Mouse (Mus musculus): ENCODE measurements at regions not wholly inside any gene's neighbourhood (a gene's known extent, or its start where the extent isn't known, plus 50 kb on each side); places are given as distances from the start of the nearest gene placed in this dataset.

DNA sequence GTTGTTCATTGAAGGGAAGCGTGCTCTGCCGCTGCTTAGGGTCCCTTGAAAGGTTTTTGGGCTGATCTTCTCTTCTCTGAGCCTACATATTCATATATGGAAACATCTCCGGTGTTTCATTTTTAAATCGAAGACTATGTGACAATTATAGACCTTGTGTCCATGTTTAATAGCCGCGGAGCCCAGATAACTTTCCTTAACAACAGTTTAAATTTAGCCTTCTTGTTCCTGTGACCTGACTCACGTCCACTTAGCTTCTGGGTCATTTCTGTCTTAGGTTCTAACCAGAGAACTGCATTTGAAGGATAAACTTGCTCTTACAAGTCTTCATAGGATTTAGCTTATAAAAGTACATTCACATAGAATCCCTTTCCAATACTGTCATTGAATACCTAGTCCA, 153.6 kb downstream of the Sptssa start:
- no peaks in the 10 kb centered on the region for H3K27me3 ChIP-seq (ENCODE audit: control insufficient read depth, insufficient read depth, low read length)
- no peak overlapping the region for H3K27ac ChIP-seq (replicated peaks; ENCODE audit: low read depth, low read length)
- H3K4me2 ChIP-seq (ENCODE audit: low read depth, severe bottlenecking): no peak overlapping the region
- 92% methylated on average over 7 of the region's 7 CpGs for WGBS
- no peaks in the 10 kb centered on the region for H3K9me3 ChIP-seq (ENCODE audit: control insufficient read depth, low read length)
- H3K4me1 ChIP-seq (ENCODE audit: control insufficient read depth, insufficient read depth, low read length): no peaks in the 10 kb centered on the region
- H3K9ac ChIP-seq (ENCODE audit: low read length): no peak overlapping the region
- ATAC-seq (ENCODE audit: insufficient number of reproducible peaks, low FRiP score, low TSS enrichment, low read depth) (no peak), DNase-seq (ENCODE audit: low spot score) (no peak)
- H3K4me3 ChIP-seq (ENCODE audit: low read depth, low read length): no peak overlapping the region
- H3K36me3 ChIP-seq (ENCODE audit: control insufficient read depth, insufficient read depth, low read length): no peaks in the 10 kb centered on the region

- Histone ChIP-seq H3K27ac (replicated peaks; ENCODE audit: low read depth, low read length) (no peak overlapping the region), H3K4me2 (ENCODE audit: low read depth, severe bottlenecking) (no peak overlapping the region), H3K9me3 (ENCODE audit: control insufficient read depth, low read length) (no peaks in the 10 kb centered on the region), H3K4me3 (ENCODE audit: low read depth, low read length) (no peak overlapping the region), H3K4me1 (ENCODE audit: control insufficient read depth, insufficient read depth, low read length) (no peaks in the 10 kb centered on the region), H3K27me3 (ENCODE audit: control insufficient read depth, insufficient read depth, low read length) (no peaks in the 10 kb centered on the region), H3K36me3 (ENCODE audit: control insufficient read depth, insufficient read depth, low read length) (no peaks in the 10 kb centered on the region), H3K9ac (ENCODE audit: low read length) (no peak overlapping the region)
- no peak for DNase-seq (ENCODE audit: low spot score)
- ATAC-seq (ENCODE audit: insufficient number of reproducible peaks, low FRiP score, low TSS enrichment, low read depth): no peak
- WGBS: 83% methylated on average over 3 of the region's 3 CpGs
Measured at GRCm38 (mm10) chr12:54499963-54500362, 156.4 kb downstream of the Sptssa start.

GRCm38 (mm10) chr12:54495701-54496374, 160.5 kb downstream of the Sptssa start:
- H3K4me2 ChIP-seq (ENCODE audit: low read depth, severe bottlenecking): no peak overlapping the region
- no peak for ATAC-seq (ENCODE audit: insufficient number of reproducible peaks, low FRiP score, low TSS enrichment, low read depth)
- H3K9me3 ChIP-seq (ENCODE audit: control insufficient read depth, low read length): no peaks in the 10 kb centered on the region
- WGBS: 81% methylated on average over 4 of the region's 4 CpGs
- DNase-seq (ENCODE audit: low spot score): no peak
- H3K9ac ChIP-seq (ENCODE audit: low read length): no peak overlapping the region
- H3K4me3 ChIP-seq (ENCODE audit: low read depth, low read length): no peak overlapping the region
- H3K36me3 ChIP-seq (ENCODE audit: control insufficient read depth, insufficient read depth, low read length): no peaks in the 10 kb centered on the region
- H3K27ac ChIP-seq (replicated peaks; ENCODE audit: low read depth, low read length): no peak overlapping the region
- H3K4me1 ChIP-seq (ENCODE audit: control insufficient read depth, insufficient read depth, low read length): no peaks in the 10 kb centered on the region
- no peaks in the 10 kb centered on the region for H3K27me3 ChIP-seq (ENCODE audit: control insufficient read depth, insufficient read depth, low read length)

- ATAC-seq (ENCODE audit: insufficient number of reproducible peaks, low FRiP score, low TSS enrichment, low read depth) (no peak), DNase-seq (ENCODE audit: low spot score) (no peak)
- H3K4me1 ChIP-seq (ENCODE audit: control insufficient read depth, insufficient read depth, low read length): no peaks in the 10 kb centered on the region
- H3K9me3 ChIP-seq (ENCODE audit: control insufficient read depth, low read length): no peaks in the 10 kb centered on the region
- H3K4me3 ChIP-seq (ENCODE audit: low read depth, low read length): no peak overlapping the region
- H3K27ac ChIP-seq (replicated peaks; ENCODE audit: low read depth, low read length): no peak overlapping the region
- no peak overlapping the region for H3K9ac ChIP-seq (ENCODE audit: low read length)
- H3K27me3 ChIP-seq (ENCODE audit: control insufficient read depth, insufficient read depth, low read length): no peaks in the 10 kb centered on the region
- 85% methylated on average over 7 of the region's 7 CpGs for WGBS
- no peak overlapping the region for H3K4me2 ChIP-seq (ENCODE audit: low read depth, severe bottlenecking)
- no peaks in the 10 kb centered on the region for H3K36me3 ChIP-seq (ENCODE audit: control insufficient read depth, insufficient read depth, low read length)
Measured at GRCm38 (mm10) chr12:54494756-54495375, 161.5 kb downstream of the Sptssa start.

DNA sequence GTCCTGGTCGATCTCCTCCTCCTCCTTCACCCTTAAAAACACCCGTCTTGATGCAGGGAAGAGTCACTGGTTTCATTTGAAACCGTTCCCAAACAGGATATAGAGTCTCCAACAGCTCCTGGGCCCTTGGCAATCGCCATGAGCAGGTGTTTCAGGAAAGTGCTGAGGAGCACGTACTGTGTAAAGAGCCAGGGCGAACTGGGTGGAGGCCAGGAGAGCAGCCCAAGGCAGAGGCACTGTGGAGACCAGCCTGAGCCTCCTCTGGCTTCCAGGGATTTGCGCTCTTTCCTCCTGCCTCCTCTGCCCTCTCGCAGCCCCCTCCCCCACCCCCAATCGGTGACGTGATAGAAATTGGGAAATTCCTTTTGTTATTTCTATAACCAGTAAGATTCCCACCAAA, 163.6 kb downstream of the Sptssa start:
- WGBS: 49% methylated on average over 10 of the region's 10 CpGs
- no peak overlapping the region for H3K9ac ChIP-seq (ENCODE audit: low read length)
- no peaks in the 10 kb centered on the region for H3K36me3 ChIP-seq (ENCODE audit: control insufficient read depth, insufficient read depth, low read length)
- no peaks in the 10 kb centered on the region for H3K9me3 ChIP-seq (ENCODE audit: control insufficient read depth, low read length)
- no peak overlapping the region for H3K4me2 ChIP-seq (ENCODE audit: low read depth, severe bottlenecking)
- no peaks in the 10 kb centered on the region for H3K27me3 ChIP-seq (ENCODE audit: control insufficient read depth, insufficient read depth, low read length)
- ATAC-seq (ENCODE audit: insufficient number of reproducible peaks, low FRiP score, low TSS enrichment, low read depth) (no peak), DNase-seq (ENCODE audit: low spot score) (no peak)
- H3K4me1 ChIP-seq (ENCODE audit: control insufficient read depth, insufficient read depth, low read length): no peaks in the 10 kb centered on the region
- no peak overlapping the region for H3K4me3 ChIP-seq (ENCODE audit: low read depth, low read length)
- no peak overlapping the region for H3K27ac ChIP-seq (replicated peaks; ENCODE audit: low read depth, low read length)

GRCm38 (mm10) chr12:54490460-54490859, 165.9 kb downstream of the Sptssa start:
- Histone ChIP-seq H3K4me3 (ENCODE audit: low read depth, low read length) (no peak overlapping the region), H3K4me1 (ENCODE audit: control insufficient read depth, insufficient read depth, low read length) (no peaks in the 10 kb centered on the region), H3K9me3 (ENCODE audit: control insufficient read depth, low read length) (no peaks in the 10 kb centered on the region), H3K9ac (ENCODE audit: low read length) (no peak overlapping the region), H3K36me3 (ENCODE audit: control insufficient read depth, insufficient read depth, low read length) (no peaks in the 10 kb centered on the region), H3K27ac (replicated peaks; ENCODE audit: low read depth, low read length) (no peak overlapping the region), H3K27me3 (ENCODE audit: control insufficient read depth, insufficient read depth, low read length) (no peaks in the 10 kb centered on the region), H3K4me2 (ENCODE audit: low read depth, severe bottlenecking) (no peak overlapping the region)
- 92% methylated on average over 2 of the region's 2 CpGs for WGBS
- ATAC-seq (ENCODE audit: insufficient number of reproducible peaks, low FRiP score, low TSS enrichment, low read depth) (no peak), DNase-seq (ENCODE audit: low spot score) (no peak)

DNA sequence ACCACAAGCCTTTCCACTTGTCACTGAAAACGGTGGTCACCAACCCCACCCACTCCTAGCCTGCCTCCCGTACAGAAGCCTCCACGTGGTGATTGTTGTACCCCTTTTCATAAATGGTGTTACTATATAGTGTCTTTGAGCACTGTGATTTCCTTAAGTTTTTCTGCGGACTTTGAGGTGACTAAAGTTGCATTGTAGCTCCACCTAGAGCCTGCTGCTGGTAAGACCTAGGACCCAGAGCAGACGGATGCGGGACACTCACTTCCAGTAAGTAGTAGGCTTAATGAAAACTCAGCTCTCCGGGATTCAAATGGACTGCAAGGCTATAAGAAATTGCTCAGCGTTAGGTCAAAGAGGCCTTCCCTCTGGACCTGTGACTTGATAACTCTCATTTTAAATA, 166.7 kb downstream of the Sptssa start:
- no peak overlapping the region for H3K4me2 ChIP-seq (ENCODE audit: low read depth, severe bottlenecking)
- H3K4me1 ChIP-seq (ENCODE audit: control insufficient read depth, insufficient read depth, low read length): no peaks in the 10 kb centered on the region
- no peaks in the 10 kb centered on the region for H3K9me3 ChIP-seq (ENCODE audit: control insufficient read depth, low read length)
- H3K9ac ChIP-seq (ENCODE audit: low read length): no peak overlapping the region
- H3K27ac ChIP-seq (replicated peaks; ENCODE audit: low read depth, low read length): no peak overlapping the region
- 5% methylated on average over 8 of the region's 8 CpGs for WGBS
- DNase-seq (ENCODE audit: low spot score): peak; percentile 81
- no peak overlapping the region for H3K4me3 ChIP-seq (ENCODE audit: low read depth, low read length)
- no peaks in the 10 kb centered on the region for H3K36me3 ChIP-seq (ENCODE audit: control insufficient read depth, insufficient read depth, low read length)
- ATAC-seq (ENCODE audit: insufficient number of reproducible peaks, low FRiP score, low TSS enrichment, low read depth): no peak; the same call in 1 of the 2 replicates
- no peaks in the 10 kb centered on the region for H3K27me3 ChIP-seq (ENCODE audit: control insufficient read depth, insufficient read depth, low read length)

DNA sequence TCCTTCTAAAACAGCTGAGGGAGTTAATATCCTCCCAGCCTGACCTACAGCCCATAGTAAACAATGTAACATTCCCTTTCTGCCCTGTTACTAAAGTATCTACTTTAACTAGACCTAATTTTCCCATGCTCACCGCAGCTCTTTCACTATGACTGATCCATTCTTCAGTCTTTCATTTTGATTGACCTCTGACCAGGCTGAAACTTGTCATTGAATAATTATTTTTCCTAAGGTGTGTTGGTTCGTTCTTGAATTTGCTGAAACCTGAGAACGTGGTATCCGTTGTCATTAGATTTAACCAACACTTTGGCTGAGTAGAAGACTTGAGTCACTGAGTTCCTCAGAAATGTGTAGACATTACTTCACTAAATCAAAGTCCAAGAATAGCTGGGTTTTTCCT, 168.7 kb downstream of the Sptssa start:
- Histone ChIP-seq H3K9ac (ENCODE audit: low read length) (no peak overlapping the region), H3K4me3 (ENCODE audit: low read depth, low read length) (no peak overlapping the region), H3K4me1 (ENCODE audit: control insufficient read depth, insufficient read depth, low read length) (no peaks in the 10 kb centered on the region), H3K27ac (replicated peaks; ENCODE audit: low read depth, low read length) (no peak overlapping the region), H3K4me2 (ENCODE audit: low read depth, severe bottlenecking) (no peak overlapping the region), H3K27me3 (ENCODE audit: control insufficient read depth, insufficient read depth, low read length) (no peaks in the 10 kb centered on the region), H3K9me3 (ENCODE audit: control insufficient read depth, low read length) (no peaks in the 10 kb centered on the region), H3K36me3 (ENCODE audit: control insufficient read depth, insufficient read depth, low read length) (no peaks in the 10 kb centered on the region)
- ATAC-seq (ENCODE audit: insufficient number of reproducible peaks, low FRiP score, low TSS enrichment, low read depth) (no peak), DNase-seq (ENCODE audit: low spot score) (no peak)
- 71% methylated on average over 4 of the region's 4 CpGs for WGBS

- DNase-seq (ENCODE audit: low spot score) (no peak), ATAC-seq (ENCODE audit: insufficient number of reproducible peaks, low FRiP score, low TSS enrichment, low read depth) (no peak)
Measured at GRCm38 (mm10) chr12:54482020-54482419, 174.4 kb downstream of the Sptssa start.

More at GRCm38 (mm10) chr12:54482020-54482419, 174.4 kb downstream of the Sptssa start:
- no peak overlapping the region for H3K9ac ChIP-seq (ENCODE audit: low read length)
- 62% methylated on average over 4 of the region's 4 CpGs for WGBS
- H3K36me3 ChIP-seq (ENCODE audit: control insufficient read depth, insufficient read depth, low read length): no peaks in the 10 kb centered on the region
- no peak overlapping the region for H3K4me3 ChIP-seq (ENCODE audit: low read depth, low read length)
- no peaks in the 10 kb centered on the region for H3K9me3 ChIP-seq (ENCODE audit: control insufficient read depth, low read length)
- H3K4me2 ChIP-seq (ENCODE audit: low read depth, severe bottlenecking): no peak overlapping the region
- no peak overlapping the region for H3K27ac ChIP-seq (replicated peaks; ENCODE audit: low read depth, low read length)
- no peaks in the 10 kb centered on the region for H3K4me1 ChIP-seq (ENCODE audit: control insufficient read depth, insufficient read depth, low read length)
- H3K27me3 ChIP-seq (ENCODE audit: control insufficient read depth, insufficient read depth, low read length): no peaks in the 10 kb centered on the region

Measured in limb, embryonic 11.5 days (tissue).